Mouse (Mus musculus): ENCODE data around the gene Dmkn. TPM values are rescaled to one million over a fixed set of nuclear protein-coding genes. Genes with fewer than 3 reads are reported as not detected.

The Dmkn gene
- polyA plus RNA-seq, 1 experiment from 2014 or later, result not detected

- 89% methylated on average over 9 of the region's 9 CpGs for WGBS
- no peak overlapping the region for H3K4me2 ChIP-seq
- no peaks in the 10 kb centered on the region for H3K9me3 ChIP-seq
- H3K36me3 ChIP-seq (replicated peaks), result no peaks in the 10 kb centered on the region
- no peak overlapping the region for H3K9ac ChIP-seq
- H3K4me1 ChIP-seq, result no peaks in the 10 kb centered on the region
- H3K4me3 ChIP-seq (replicated peaks), result no peak overlapping the region
- no peak overlapping the region for H3K27ac ChIP-seq
- no peak for ATAC-seq (ENCODE audit: low FRiP score)
- no peaks in the 10 kb centered on the region for H3K27me3 ChIP-seq
These were observed 12.5 kb downstream of the Dmkn start for GRCm38 (mm10) chr7:30776104-30776503.

GRCm38 (mm10) chr7:30777081-30777579, 13.6 kb downstream of the Dmkn start:
- no peaks in the 10 kb centered on the region for H3K9me3 ChIP-seq
- WGBS, result 48% methylated on average over 7 of the region's 7 CpGs
- H3K9ac ChIP-seq, result no peak overlapping the region
- H3K36me3 ChIP-seq (replicated peaks), result no peaks in the 10 kb centered on the region
- no peak overlapping the region for H3K27ac ChIP-seq
- no peaks in the 10 kb centered on the region for H3K27me3 ChIP-seq
- no peak overlapping the region for H3K4me2 ChIP-seq
- ATAC-seq (ENCODE audit: low FRiP score), result no peak
- H3K4me1 ChIP-seq, result no peaks in the 10 kb centered on the region
- no peak overlapping the region for H3K4me3 ChIP-seq (replicated peaks)

GRCm38 (mm10) chr7:30777911-30778310, 14.4 kb downstream of the Dmkn start:
- ATAC-seq (ENCODE audit: low FRiP score), result no peak
- H3K9ac ChIP-seq, result no peak overlapping the region
- no peaks in the 10 kb centered on the region for H3K36me3 ChIP-seq (replicated peaks)
- no peak overlapping the region for H3K4me2 ChIP-seq
- H3K9me3 ChIP-seq, result no peaks in the 10 kb centered on the region
- H3K27ac ChIP-seq, result no peak overlapping the region
- H3K4me1 ChIP-seq, result no peaks in the 10 kb centered on the region
- WGBS, result 57% methylated on average over 1 of the region's 1 CpGs
- no peak overlapping the region for H3K4me3 ChIP-seq (replicated peaks)
- H3K27me3 ChIP-seq, result no peaks in the 10 kb centered on the region

DNA sequence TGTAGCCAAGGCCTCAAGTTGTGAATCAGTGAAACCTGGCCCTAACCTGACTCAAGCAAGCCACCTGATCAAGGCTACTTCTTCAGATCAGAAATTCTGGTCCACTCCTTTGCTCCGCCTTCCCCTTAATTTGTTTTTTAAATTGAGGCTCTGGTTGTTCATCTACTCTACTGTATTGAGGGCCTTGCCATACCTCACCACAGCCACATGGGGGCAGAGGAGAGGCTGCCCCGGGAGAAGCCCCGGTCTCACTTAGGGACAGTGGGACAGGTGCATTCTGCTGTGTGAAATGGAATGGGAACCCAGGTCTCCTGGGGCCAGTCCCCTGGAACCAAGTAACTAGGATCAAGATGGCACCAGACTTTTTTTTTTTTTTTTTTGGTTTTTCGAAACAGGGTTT, 18.2 kb downstream of the Dmkn start:
- Histone ChIP-seq H3K36me3 (replicated peaks) (no peaks in the 10 kb centered on the region), H3K4me1 (peaks cover 9% of the 10 kb centered on the region), H3K9ac (no peak overlapping the region), H3K4me3 (replicated peaks) (no peak overlapping the region), H3K27me3 (no peaks in the 10 kb centered on the region; the same call in 1 of the 2 replicates), H3K9me3 (no peaks in the 10 kb centered on the region), H3K27ac (no peak overlapping the region), H3K4me2 (no peak overlapping the region)
- no peak for ATAC-seq (ENCODE audit: low FRiP score)
- 75% methylated on average over 4 of the region's 4 CpGs for whole genome bisulfite sequencing

GRCm38 (mm10) chr7:30782658-30783057, 19.1 kb downstream of the Dmkn start:
- ATAC-seq (ENCODE audit: low FRiP score), result no peak
- Histone ChIP-seq H3K27ac (no peak overlapping the region), H3K9ac (no peak overlapping the region), H3K4me3 (replicated peaks) (no peak overlapping the region), H3K36me3 (replicated peaks) (no peaks in the 10 kb centered on the region), H3K9me3 (no peaks in the 10 kb centered on the region), H3K27me3 (peaks cover 4% of the 10 kb centered on the region; the same call in 1 of the 2 replicates), H3K4me2 (no peak overlapping the region), H3K4me1 (peaks cover 9% of the 10 kb centered on the region)
- 85% methylated on average over 3 of the region's 3 CpGs for WGBS

DNA sequence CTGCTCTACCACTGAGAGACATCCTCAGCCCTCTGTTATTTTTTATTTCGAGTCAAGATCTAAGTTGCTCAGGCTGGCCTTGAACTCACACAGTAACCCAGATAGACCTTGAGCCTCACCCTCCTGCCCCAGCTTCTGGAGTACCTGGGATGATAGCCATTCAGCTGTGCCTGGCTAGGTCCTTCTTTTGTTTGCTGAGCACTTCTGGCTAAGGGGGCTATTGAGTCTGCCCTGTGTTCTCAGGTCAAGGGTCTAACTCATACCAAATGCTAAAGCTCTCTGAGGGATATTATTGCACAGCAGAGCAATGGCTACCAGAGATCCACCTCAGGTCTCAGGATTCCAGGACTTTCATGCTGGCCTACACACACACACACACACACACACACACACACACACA, 21.6 kb downstream of the Dmkn start:
- 80% methylated on average over 1 of the region's 1 CpGs for WGBS
- H3K36me3 ChIP-seq (replicated peaks), result no peaks in the 10 kb centered on the region
- no peak overlapping the region for H3K9ac ChIP-seq
- H3K4me2 ChIP-seq, result no peak overlapping the region
- H3K9me3 ChIP-seq, result no peaks in the 10 kb centered on the region
- no peak overlapping the region for H3K4me3 ChIP-seq (replicated peaks)
- no peak overlapping the region for H3K27ac ChIP-seq
- peaks cover 16% of the 10 kb centered on the region for H3K27me3 ChIP-seq
- peaks cover 9% of the 10 kb centered on the region for H3K4me1 ChIP-seq
- no peak for ATAC-seq (ENCODE audit: low FRiP score)

- Histone ChIP-seq H3K27ac (no peak overlapping the region), H3K4me3 (replicated peaks) (no peak overlapping the region), H3K27me3 (peaks cover 16% of the 10 kb centered on the region), H3K9ac (no peak overlapping the region), H3K4me1 (peaks cover 9% of the 10 kb centered on the region), H3K36me3 (replicated peaks) (no peaks in the 10 kb centered on the region), H3K9me3 (no peaks in the 10 kb centered on the region), H3K4me2 (no peak overlapping the region)
- ATAC-seq (ENCODE audit: low FRiP score), result peak; percentile 60; the same call in 1 of the 2 replicates
- 55% methylated on average over 13 of the region's 13 CpGs for WGBS
These were observed 22.4 kb downstream of the Dmkn start for GRCm38 (mm10) chr7:30785721-30786546.

- Histone ChIP-seq H3K9ac (no peak within 1 kb of the TSS), H3K9me3 (no peaks in the 10 kb centered on the region), H3K27ac (no peak within 1 kb of the TSS), H3K4me2 (no peak within 1 kb of the TSS), H3K36me3 (replicated peaks) (no peaks in the 10 kb centered on the region), H3K4me1 (peaks cover 9% of the 10 kb centered on the region), H3K27me3 (peaks cover 23% of the 10 kb centered on the region), H3K4me3 (replicated peaks) (no peak within 1 kb of the TSS)
- ATAC-seq (ENCODE audit: low FRiP score), result no peak
- 50% methylated on average over 15 of the region's 15 CpGs for WGBS
These were observed 23.9 kb downstream of the Dmkn start, which contains the start of gene Krtdap for GRCm38 (mm10) chr7:30787377-30788022. Gene Krtdap (plus strand): TSS chr7:30787896.

- Histone ChIP-seq H3K36me3 (replicated peaks) (no peaks in the 10 kb centered on the region), H3K4me3 (replicated peaks) (no peak overlapping the region)
- WGBS, result 85% methylated on average over 10 of the region's 10 CpGs
These were observed 26.6 kb downstream of the Dmkn start for GRCm38 (mm10) chr7:30790141-30790540.

DNA sequence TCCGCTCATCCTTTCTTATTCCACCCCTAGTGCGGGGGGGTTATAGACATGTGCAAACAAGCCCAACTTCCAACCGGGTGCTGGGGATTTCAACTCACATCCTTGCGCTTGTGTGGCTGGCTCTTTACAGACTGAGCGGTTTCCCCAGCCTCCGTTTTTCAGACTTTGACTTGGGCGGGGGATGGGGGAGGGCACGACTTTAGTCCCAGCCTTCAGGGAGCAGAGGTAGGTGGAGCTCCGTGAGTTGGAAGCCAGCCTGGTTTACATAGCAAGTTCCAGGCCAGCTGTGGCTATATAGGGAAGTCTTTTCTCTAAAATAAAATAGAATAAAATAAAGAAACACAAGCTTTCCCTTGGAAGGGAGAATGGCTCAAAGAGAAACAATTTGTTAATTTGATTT, 28.4 kb downstream of the Dmkn start:
- H3K36me3 ChIP-seq (replicated peaks), result no peaks in the 10 kb centered on the region
- H3K4me1 ChIP-seq, result no peaks in the 10 kb centered on the region
- peaks cover 23% of the 10 kb centered on the region for H3K27me3 ChIP-seq
- no peak overlapping the region for H3K9ac ChIP-seq
- no peak overlapping the region for H3K4me2 ChIP-seq
- no peaks in the 10 kb centered on the region for H3K9me3 ChIP-seq
- H3K27ac ChIP-seq, result no peak overlapping the region
- ATAC-seq (ENCODE audit: low FRiP score), result no peak
- H3K4me3 ChIP-seq (replicated peaks), result no peak overlapping the region
- WGBS, result 28% methylated on average over 9 of the region's 9 CpGs

More at GRCm38 (mm10) chr7:30790141-30790540, 26.6 kb downstream of the Dmkn start:
- Histone ChIP-seq H3K4me2 (no peak overlapping the region), H3K27me3 (peaks cover 23% of the 10 kb centered on the region), H3K9me3 (no peaks in the 10 kb centered on the region), H3K9ac (no peak overlapping the region), H3K4me1 (peaks cover 9% of the 10 kb centered on the region), H3K27ac (no peak overlapping the region)
- ATAC-seq (ENCODE audit: low FRiP score), result no peak

GRCm38 (mm10) chr7:30794921-30795320, 31.4 kb downstream of the Dmkn start:
- Histone ChIP-seq H3K9me3 (no peaks in the 10 kb centered on the region), H3K27ac (no peak overlapping the region), H3K36me3 (replicated peaks) (no peaks in the 10 kb centered on the region), H3K27me3 (peaks cover 7% of the 10 kb centered on the region; the same call in 1 of the 2 replicates), H3K4me1 (no peaks in the 10 kb centered on the region), H3K4me2 (no peak overlapping the region), H3K4me3 (replicated peaks) (no peak overlapping the region), H3K9ac (no peak overlapping the region)
- ATAC-seq (ENCODE audit: low FRiP score), result no peak

- Histone ChIP-seq H3K9me3 (peaks cover 7% of the 10 kb centered on the region; the same call in 1 of the 2 replicates), H3K4me2 (no peak overlapping the region), H3K36me3 (replicated peaks) (no peaks in the 10 kb centered on the region), H3K27me3 (0 out of 2 replicates have a peak, but pooled peaks cover 2% of the 10 kb centered on the region), H3K4me3 (replicated peaks) (no peak overlapping the region), H3K9ac (no peak overlapping the region), H3K4me1 (no peaks in the 10 kb centered on the region), H3K27ac (no peak overlapping the region)
- 100% methylated on average over 1 of the region's 1 CpGs for WGBS
- no peak for ATAC-seq (ENCODE audit: low FRiP score)
These were observed 33.2 kb downstream of the Dmkn start for GRCm38 (mm10) chr7:30796790-30797189.

Measured in forebrain, embryonic 12.5 days (tissue).